Mouse (Mus musculus) left cerebral cortex, postnatal 25 days (tissue): ENCODE data around the gene B3gnt8. TPM values are rescaled to one million over a fixed set of nuclear protein-coding genes. Genes with fewer than 3 reads are reported as not detected.

Experiments
- DNase-seq, 2 experiments: peaks; one replicate each; pipeline ENCODE4 v3.0.0; 2022; ENCODE audit warnings: low spot score in 2 of 2, mixed read lengths in 1 of 2
- intact Hi-C: fragments of 180-260 bp; cut with DNase I; formaldehyde crosslinking; loops from one replicate; pipeline ENCODE4 v1.15.1; 2025
- total RNA-seq, 2 experiments: library from RNA; stranded (reverse); gene quantifications; 2 replicates each; pipeline ENCODE4 v1.2.3; 2021

Gene B3gnt8
- total RNA-seq, 2 experiments from 2014 or later: 0.34 to 0.82 TPM

GRCm38 (mm10) chr7:25681341-25682231 is 55.1 kb downstream of the B3gnt8 start:
- intact Hi-C loops: loop anchor here (2.0 kb wide), 1 partner anchor 29 kb away; no protein-coding TSS in a partner anchor
- no peak for DNase-seq

GRCm38 (mm10) chr7:25683474-25684180 is 57.2 kb downstream of the B3gnt8 start:
- DNase-seq: no peak
- intact Hi-C loops: no loop called here

- intact Hi-C loops: no loop called here
- DNase-seq: no peak
Observed at GRCm38 (mm10) chr7:25684659-25685058, 58.2 kb downstream of the B3gnt8 start.

Other genes with a start within 250 kb of the B3gnt8 start
- gene Lipe, start 227.9 kb upstream of the B3gnt8 start, total RNA-seq: 1 to 10 TPM; 5.4 to 6.4 TPM
- gene Cxcl17, start 213.8 kb upstream of the B3gnt8 start, total RNA-seq: not detected
- gene Ceacam1, start 149.1 kb upstream of the B3gnt8 start, total RNA-seq: 1 to 10 TPM; 2.2 to 2.7 TPM
- gene Ceacam2, start 86.8 kb upstream of the B3gnt8 start, total RNA-seq: under 1 TPM; 0.30 TPM
- not detected for gene Erich4, start 10.8 kb upstream of the B3gnt8 start, total RNA-seq
- gene Dmac2, start 7.2 kb upstream of the B3gnt8 start, total RNA-seq: 10 to 100 TPM; 45.7 to 45.9 TPM
- 10 to 100 TPM; 31.8 to 33.8 TPM for gene Bckdha, start 32.3 kb downstream of the B3gnt8 start, total RNA-seq
- 10 to 100 TPM; 24.0 to 24.4 TPM for gene Exosc5, start 32.5 kb downstream of the B3gnt8 start, total RNA-seq
- gene Tmem91, start 48.5 kb downstream of the B3gnt8 start, total RNA-seq: 10 to 100 TPM; 33.1 to 36.3 TPM
- 10 to 100 TPM; 23.5 to 24.9 TPM for gene B9d2, start 54.1 kb downstream of the B3gnt8 start, total RNA-seq
- 1 to 10 TPM; 9.3 to 9.4 TPM for gene Tgfb1, start 60.3 kb downstream of the B3gnt8 start, total RNA-seq
- gene Ccdc97, start 92.4 kb downstream of the B3gnt8 start, total RNA-seq: 10 to 100 TPM; 61.8 to 70.1 TPM
- gene Hnrnpul1, start 128.1 kb downstream of the B3gnt8 start, total RNA-seq: 100 to 1,000 TPM in 1 of 2 experiments, 10 to 100 TPM in 1; 98.4 to 105 TPM
- gene Axl, start 162.1 kb downstream of the B3gnt8 start, total RNA-seq: 10 to 100 TPM; 33.6 to 37.2 TPM
- 1 to 10 TPM; 1.6 to 4.9 TPM for gene Cyp2s1, start 190.3 kb downstream of the B3gnt8 start, total RNA-seq